Mouse (Mus musculus): ENCODE data around the gene Purb. TPM values are rescaled to one million over a fixed set of nuclear protein-coding genes. Genes with fewer than 3 reads are reported as not detected.

Gene Purb
- total and polyA plus RNA-seq, 2 experiments from 2014 or later = 18.6 to 53.5 TPM

DNA sequence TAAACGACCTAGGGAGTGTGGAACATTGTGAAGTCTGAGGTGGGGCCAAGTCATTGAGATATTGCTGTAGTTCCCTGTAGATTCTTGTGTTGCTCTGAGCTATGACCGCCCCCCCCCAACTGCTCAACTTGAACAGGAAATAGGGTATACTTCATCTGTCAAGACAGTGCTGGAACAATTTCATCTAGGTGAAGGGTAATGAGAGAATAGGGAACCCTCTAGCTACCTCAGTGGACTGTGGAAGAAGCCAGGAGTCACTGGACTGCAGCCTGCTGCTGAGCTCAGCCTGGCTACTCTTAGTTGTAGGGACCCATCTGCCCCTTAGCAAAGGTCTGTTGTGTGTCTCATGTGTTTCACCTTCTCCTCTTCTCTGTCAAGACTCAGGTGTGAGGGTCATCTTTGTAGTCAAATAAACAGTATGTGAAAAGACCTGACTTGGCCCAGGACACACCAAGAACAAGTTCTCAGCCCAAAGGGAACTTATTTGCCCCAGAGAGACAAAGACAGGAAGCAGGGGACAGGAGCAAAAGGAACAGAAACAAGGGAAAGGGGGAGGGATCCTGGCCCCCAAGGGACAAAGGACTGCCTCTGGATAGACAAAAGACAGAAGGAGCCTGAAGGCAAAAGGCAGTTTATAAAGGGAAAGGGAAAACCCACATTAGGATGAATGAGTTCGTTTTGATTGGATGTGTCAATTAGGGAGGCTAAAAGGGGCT, 8.7 kb upstream of the Purb start:
- Histone ChIP-seq H3K27me3 (ENCODE audit: insufficient read depth, low read length) (no peaks in the 10 kb centered on the region), H3K27ac (ENCODE audit: low read depth, low read length) (no peak overlapping the region), H3K9me3 (ENCODE audit: low read length) (no peaks in the 10 kb centered on the region), H3K36me3 (ENCODE audit: insufficient read depth) (no peaks in the 10 kb centered on the region), H3K9ac (no peak overlapping the region), H3K4me2 (ENCODE audit: low read depth) (no peak overlapping the region), H3K4me3 (ENCODE audit: low read depth, low read length) (no peak overlapping the region), H3K4me1 (ENCODE audit: insufficient read depth) (no peaks in the 10 kb centered on the region)
- TF ChIP-seq CTCF (IDR thresholded peaks at IDR 0.05; ENCODE audit: low read depth) = no peak
- 54% methylated on average over 3 of the region's 3 CpGs for WGBS
- ATAC-seq (no peak), DNase-seq (no peak)

- H3K9ac ChIP-seq = no peak overlapping the region
- no peak for TF ChIP-seq CTCF (IDR thresholded peaks at IDR 0.05; ENCODE audit: low read depth)
Measured at GRCm38 (mm10) chr11:6483103-6483502, 7.4 kb upstream of the Purb start.

GRCm38 (mm10) chr11:6481669-6482185, 6.0 kb upstream of the Purb start:
- H3K9me3 ChIP-seq (ENCODE audit: low read length) = no peaks in the 10 kb centered on the region
- ATAC-seq (no peak), DNase-seq (no peak)
- H3K4me3 ChIP-seq (ENCODE audit: low read depth, low read length) = no peak overlapping the region
- no peaks in the 10 kb centered on the region for H3K4me1 ChIP-seq (ENCODE audit: insufficient read depth)
- no peak for TF ChIP-seq CTCF (IDR thresholded peaks at IDR 0.05; ENCODE audit: low read depth)
- H3K9ac ChIP-seq = no peak overlapping the region
- 66% methylated on average over 6 of the region's 6 CpGs for WGBS
- no peaks in the 10 kb centered on the region for H3K27me3 ChIP-seq (ENCODE audit: insufficient read depth, low read length)
- H3K36me3 ChIP-seq (ENCODE audit: insufficient read depth) = no peaks in the 10 kb centered on the region
- H3K27ac ChIP-seq (ENCODE audit: low read depth, low read length) = no peak overlapping the region
- H3K4me2 ChIP-seq (ENCODE audit: low read depth) = no peak overlapping the region

More at GRCm38 (mm10) chr11:6483103-6483502, 7.4 kb upstream of the Purb start:
- Histone ChIP-seq H3K36me3 (ENCODE audit: insufficient read depth) (no peaks in the 10 kb centered on the region), H3K4me3 (ENCODE audit: low read depth, low read length) (no peak overlapping the region), H3K9me3 (ENCODE audit: low read length) (no peaks in the 10 kb centered on the region), H3K4me1 (ENCODE audit: insufficient read depth) (no peaks in the 10 kb centered on the region), H3K27ac (ENCODE audit: low read depth, low read length) (no peak overlapping the region), H3K27me3 (ENCODE audit: insufficient read depth, low read length) (no peaks in the 10 kb centered on the region), H3K4me2 (ENCODE audit: low read depth) (no peak overlapping the region)
- WGBS = 91% methylated on average over 2 of the region's 2 CpGs
- ATAC-seq = no peak
- DNase-seq = no peak

DNA sequence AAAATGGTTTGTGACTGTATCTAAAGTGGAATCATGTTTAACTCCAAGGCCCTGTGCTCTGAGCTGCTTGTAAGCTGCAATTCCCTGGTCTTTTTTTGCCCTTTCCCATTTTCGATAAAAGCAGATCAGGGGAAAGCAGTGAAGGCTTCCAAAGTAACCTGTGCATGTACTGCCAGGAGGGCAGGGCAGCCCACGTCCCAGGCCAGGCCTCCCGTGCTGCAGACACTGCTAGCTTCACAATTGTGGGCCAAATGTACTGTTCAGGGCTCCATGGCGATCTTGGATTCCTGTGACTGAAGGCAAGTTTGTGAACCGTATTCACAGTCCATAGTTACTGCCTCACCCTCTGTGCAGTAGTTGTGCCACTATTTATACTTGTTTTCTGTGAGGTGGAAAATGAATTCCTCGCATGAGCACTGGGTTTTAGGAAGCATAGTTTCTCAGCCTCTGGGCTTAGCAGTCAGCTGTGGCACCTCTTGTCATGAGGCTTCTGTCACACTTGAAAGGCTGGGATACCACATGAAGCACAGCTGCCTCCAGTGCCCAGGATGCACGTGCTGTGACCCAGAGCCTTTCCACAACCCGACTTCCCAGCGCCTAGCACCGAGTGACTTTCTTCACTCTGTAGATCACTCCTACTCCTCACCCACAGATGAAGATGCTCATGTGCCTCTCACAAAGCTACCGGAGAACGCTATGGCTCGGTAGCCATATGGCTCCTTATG, 5.1 kb upstream of the Purb start:
- H3K27ac ChIP-seq (ENCODE audit: low read depth, low read length) = no peak overlapping the region

DNA sequence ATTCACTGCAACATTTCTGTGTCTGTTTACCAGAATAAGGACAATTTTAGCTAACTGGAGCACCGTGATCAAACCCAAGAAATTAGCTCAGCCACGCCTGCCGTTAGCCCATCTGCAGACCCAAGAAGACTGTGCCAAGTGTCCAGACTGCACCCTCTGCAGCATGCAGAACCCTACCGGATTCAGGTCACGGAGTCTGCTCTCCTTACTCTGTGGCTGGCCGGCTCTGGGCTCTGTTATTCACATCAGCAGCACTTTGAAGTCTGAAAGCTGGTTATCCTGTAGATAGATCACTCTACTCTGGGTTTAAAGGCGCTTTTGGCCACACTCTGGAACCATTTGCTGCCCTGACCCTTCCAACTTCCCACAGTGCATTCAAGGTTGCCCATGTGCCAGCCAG, 4.5 kb upstream of the Purb start:
- no peaks in the 10 kb centered on the region for H3K9me3 ChIP-seq (ENCODE audit: low read length)
- ATAC-seq (no peak), DNase-seq (no peak)
- 72% methylated on average over 7 of the region's 7 CpGs for WGBS
- H3K9ac ChIP-seq = no peak overlapping the region
- no peak overlapping the region for H3K4me3 ChIP-seq (ENCODE audit: low read depth, low read length)
- H3K4me1 ChIP-seq (ENCODE audit: insufficient read depth) = no peaks in the 10 kb centered on the region
- no peaks in the 10 kb centered on the region for H3K36me3 ChIP-seq (ENCODE audit: insufficient read depth)
- no peaks in the 10 kb centered on the region for H3K27me3 ChIP-seq (ENCODE audit: insufficient read depth, low read length)
- no peak for TF ChIP-seq CTCF (IDR thresholded peaks at IDR 0.05; ENCODE audit: low read depth)
- no peak overlapping the region for H3K4me2 ChIP-seq (ENCODE audit: low read depth)
- no peak overlapping the region for H3K27ac ChIP-seq (ENCODE audit: low read depth, low read length)

More for the DNA sequence above, 5.1 kb upstream of the Purb start:
- TF ChIP-seq CTCF (IDR thresholded peaks at IDR 0.05; ENCODE audit: low read depth) = no peak
- Histone ChIP-seq H3K27me3 (ENCODE audit: insufficient read depth, low read length) (no peaks in the 10 kb centered on the region), H3K4me3 (ENCODE audit: low read depth, low read length) (no peak overlapping the region), H3K9ac (no peak overlapping the region), H3K4me1 (ENCODE audit: insufficient read depth) (no peaks in the 10 kb centered on the region), H3K4me2 (ENCODE audit: low read depth) (no peak overlapping the region), H3K9me3 (ENCODE audit: low read length) (no peaks in the 10 kb centered on the region), H3K36me3 (ENCODE audit: insufficient read depth) (no peaks in the 10 kb centered on the region)
- DNase-seq (no peak), ATAC-seq (no peak)
- WGBS = 84% methylated on average over 13 of the region's 13 CpGs

DNA sequence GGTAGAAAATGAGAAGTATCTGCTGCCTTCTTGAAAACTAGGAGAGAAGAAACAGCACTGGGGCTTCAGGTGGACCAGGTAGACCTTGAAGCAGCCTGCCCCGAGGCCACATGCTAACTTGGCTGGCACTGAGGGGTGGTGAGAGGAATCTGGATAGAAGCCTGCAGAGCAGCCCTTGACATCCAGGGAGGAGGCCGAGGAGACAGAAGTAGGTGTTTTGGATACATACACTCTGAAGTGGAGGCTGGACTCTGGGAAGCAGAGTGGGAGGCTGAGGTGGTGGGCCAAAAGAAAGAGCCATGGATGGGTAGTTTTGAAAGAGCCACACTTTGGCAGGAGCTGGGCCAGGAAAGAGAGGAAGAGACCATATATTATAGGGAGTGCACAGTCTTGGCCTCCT, 3.5 kb upstream of the Purb start:
- no peak overlapping the region for H3K4me2 ChIP-seq (ENCODE audit: low read depth)
- H3K4me1 ChIP-seq (ENCODE audit: insufficient read depth) = no peaks in the 10 kb centered on the region
- H3K4me3 ChIP-seq (ENCODE audit: low read depth, low read length) = no peak overlapping the region
- TF ChIP-seq CTCF (IDR thresholded peaks at IDR 0.05; ENCODE audit: low read depth) = no peak
- 78% methylated on average over 2 of the region's 2 CpGs for WGBS
- H3K27ac ChIP-seq (ENCODE audit: low read depth, low read length) = no peak overlapping the region
- DNase-seq (no peak), ATAC-seq (no peak)
- no peak overlapping the region for H3K9ac ChIP-seq
- H3K36me3 ChIP-seq (ENCODE audit: insufficient read depth) = no peaks in the 10 kb centered on the region
- H3K27me3 ChIP-seq (ENCODE audit: insufficient read depth, low read length) = no peaks in the 10 kb centered on the region
- H3K9me3 ChIP-seq (ENCODE audit: low read length) = no peaks in the 10 kb centered on the region

DNA sequence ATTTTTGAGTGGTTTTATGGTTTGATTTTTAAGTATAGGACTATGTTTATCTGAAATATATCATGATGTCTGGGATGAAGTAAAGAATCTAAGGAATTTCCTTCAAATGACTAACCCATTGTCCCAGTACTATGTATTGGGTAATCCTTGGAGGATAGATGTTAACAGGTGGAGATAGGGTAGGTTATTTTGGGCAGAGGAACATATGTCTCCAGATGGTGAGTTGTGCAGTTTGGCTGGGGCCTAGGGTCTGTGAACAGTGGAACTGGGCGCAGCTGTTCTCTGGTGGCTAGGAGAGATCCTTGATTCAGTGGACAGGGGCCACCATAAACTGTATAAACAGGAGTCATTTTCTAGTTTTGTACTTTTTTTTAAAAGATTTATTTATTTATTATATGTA, 1.6 kb upstream of the Purb start:
- no peaks in the 10 kb centered on the region for H3K27me3 ChIP-seq (ENCODE audit: insufficient read depth, low read length)
- H3K36me3 ChIP-seq (ENCODE audit: insufficient read depth) = no peaks in the 10 kb centered on the region
- DNase-seq = no peak
- H3K4me3 ChIP-seq (ENCODE audit: low read depth, low read length) = no peak overlapping the region
- no peak overlapping the region for H3K9ac ChIP-seq
- ATAC-seq = no peak
- TF ChIP-seq CTCF (IDR thresholded peaks at IDR 0.05; ENCODE audit: low read depth) = no peak
- no peak overlapping the region for H3K4me2 ChIP-seq (ENCODE audit: low read depth)
- WGBS = 97% methylated on average over 1 of the region's 1 CpGs
- H3K27ac ChIP-seq (ENCODE audit: low read depth, low read length) = no peak overlapping the region
- peaks cover 8% of the 10 kb centered on the region; the same call in 1 of the 2 replicates for H3K4me1 ChIP-seq (ENCODE audit: insufficient read depth)
- H3K9me3 ChIP-seq (ENCODE audit: low read length) = no peaks in the 10 kb centered on the region
